Mouse (Mus musculus): Measurements from ENCODE around the gene Fzd9. TPM values are rescaled to one million over a fixed set of nuclear protein-coding genes. Genes with fewer than 3 reads are reported as not detected.

The Fzd9 gene
- total RNA-seq, 1 experiment = 9.4 TPM

DNA sequence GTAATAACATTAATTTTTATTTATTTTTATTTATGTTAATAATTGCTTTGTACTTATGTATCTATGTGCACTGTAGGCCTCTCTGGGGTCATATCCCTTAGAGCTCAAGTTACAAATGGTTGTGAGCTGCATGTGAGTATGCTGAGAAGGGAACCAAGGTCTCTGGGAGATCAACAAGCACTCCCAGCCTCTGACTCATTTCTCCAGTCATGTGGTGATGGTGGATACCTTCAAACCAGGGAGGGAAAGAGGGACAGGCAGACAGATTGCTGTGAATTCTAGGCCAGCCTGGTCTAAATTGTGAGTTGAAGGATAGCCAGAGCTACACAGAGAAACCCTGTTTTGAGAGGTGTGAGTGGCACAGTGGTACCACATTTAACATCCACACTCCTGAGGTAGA lies 30.1 kb downstream of the Fzd9 start:
- H3K36me3 ChIP-seq (ENCODE audit: control insufficient read depth, insufficient read depth, low read length, poor library complexity, severe bottlenecking) = peaks cover 45% of the 10 kb centered on the region
- H3K9me3 ChIP-seq (ENCODE audit: control insufficient read depth, insufficient read depth, low read depth, low read length) = no peaks in the 10 kb centered on the region
- no peak overlapping the region for H3K4me3 ChIP-seq (ENCODE audit: insufficient read depth in 1 of 2, low read depth in 1 of 2, low read length in 2 of 2, poor library complexity in 1 of 2, severe bottlenecking in 1 of 2)
- TF ChIP-seq ZC3H11A (IDR thresholded peaks at IDR 0.05; ENCODE audit: borderline replicate concordance, low read depth, low read length) (no peak), CHD2 (IDR thresholded peaks at IDR 0.05; ENCODE audit: low read depth, low read length) (no peak), HCFC1 (IDR thresholded peaks at IDR 0.05; ENCODE audit: borderline replicate concordance, insufficient read depth, low read length) (no peak), MAFK (IDR thresholded peaks at IDR 0.05; ENCODE audit: insufficient read depth, low read depth, low read length) (no peak), ZNF384 (IDR thresholded peaks at IDR 0.05; ENCODE audit: low read depth, low read length) (no peak)
- peaks cover 0 to 7% of the 10 kb centered on the region in 2 experiments; a peak in 2 of 4 replicates for H3K4me1 ChIP-seq (ENCODE audit: control insufficient read depth in 2 of 2, insufficient read depth in 2 of 2, low read length in 2 of 2, poor library complexity in 1 of 2)
- H3K9ac ChIP-seq (ENCODE audit: insufficient read depth, low read depth, low read length, poor library complexity, severe bottlenecking) = no peak overlapping the region
- H3K27ac ChIP-seq (ENCODE audit: insufficient read depth, low read depth, low read length, poor library complexity, severe bottlenecking) = no peak overlapping the region
- no peak for DNase-seq (ENCODE audit: low read depth, low spot score)
- in situ Hi-C loops (cut with MboI; ENCODE audit: low sequenced_read_pairs in 2 of 2, unreplicated experiment in 2 of 2) = no loop called here

DNA sequence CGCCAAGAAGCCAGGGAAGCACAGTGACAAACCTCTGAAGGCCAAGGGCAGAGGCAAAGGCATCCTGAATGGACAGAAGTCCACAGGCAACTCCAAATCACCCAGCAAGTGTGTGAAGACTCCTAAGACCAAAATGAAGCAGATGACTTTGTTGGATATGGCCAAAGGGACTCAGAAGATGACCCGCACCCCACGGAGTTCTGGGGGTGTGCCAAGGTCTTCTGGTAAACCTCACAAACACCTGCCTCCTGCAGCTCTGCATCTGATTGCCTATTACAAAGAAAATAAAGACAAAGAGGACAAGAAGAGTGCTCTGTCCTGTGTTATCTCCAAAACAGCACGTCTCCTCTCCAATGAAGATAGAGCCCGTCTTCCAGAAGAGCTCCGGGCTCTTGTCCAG lies 34.2 kb downstream of the Fzd9 start:
- no peak overlapping the region for H3K9ac ChIP-seq (ENCODE audit: insufficient read depth, low read depth, low read length, poor library complexity, severe bottlenecking)
- no peak for TF ChIP-seq ZNF384 (IDR thresholded peaks at IDR 0.05; ENCODE audit: low read depth, low read length)
- no peaks in the 10 kb centered on the region for H3K4me1 ChIP-seq (ENCODE audit: control insufficient read depth in 2 of 2, insufficient read depth in 2 of 2, low read length in 2 of 2, poor library complexity in 1 of 2)
- DNase-seq (ENCODE audit: low read depth, low spot score) = no peak
- no peak overlapping the region for H3K4me3 ChIP-seq (ENCODE audit: insufficient read depth in 1 of 2, low read depth in 1 of 2, low read length in 2 of 2, poor library complexity in 1 of 2, severe bottlenecking in 1 of 2)
- in situ Hi-C loops (cut with MboI; ENCODE audit: low sequenced_read_pairs in 2 of 2, unreplicated experiment in 2 of 2) = no loop called here
- no peak overlapping the region for H3K27ac ChIP-seq (ENCODE audit: insufficient read depth, low read depth, low read length, poor library complexity, severe bottlenecking)
- peaks cover 50% of the 10 kb centered on the region for H3K36me3 ChIP-seq (ENCODE audit: control insufficient read depth, insufficient read depth, low read length, poor library complexity, severe bottlenecking)
- H3K9me3 ChIP-seq (ENCODE audit: control insufficient read depth, insufficient read depth, low read depth, low read length) = no peaks in the 10 kb centered on the region

DNA sequence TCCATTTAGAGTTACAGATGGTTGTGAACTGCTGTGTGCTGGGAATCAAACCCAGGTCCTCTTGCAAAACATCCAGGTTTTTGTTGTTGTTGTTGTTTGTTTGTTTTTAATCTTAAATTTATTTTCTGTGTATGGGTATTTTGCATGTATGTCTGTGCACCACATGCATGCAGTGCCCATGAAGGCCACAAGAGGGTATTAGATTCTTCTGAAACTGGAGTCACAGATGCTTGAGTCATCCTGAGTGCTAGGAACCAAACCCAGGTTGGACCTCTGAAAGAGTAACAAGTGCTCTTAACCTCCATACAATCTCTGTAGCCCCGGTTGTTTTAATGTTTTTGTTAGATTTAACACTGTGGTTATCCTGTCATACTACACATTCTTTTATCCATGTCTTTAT lies 42.8 kb downstream of the Fzd9 start:
- TF ChIP-seq HCFC1 (IDR thresholded peaks at IDR 0.05; ENCODE audit: borderline replicate concordance, insufficient read depth, low read length) = no peak
- no peak overlapping the region for H3K27ac ChIP-seq (ENCODE audit: insufficient read depth, low read depth, low read length, poor library complexity, severe bottlenecking)
- no peaks in the 10 kb centered on the region for H3K9me3 ChIP-seq (ENCODE audit: control insufficient read depth, insufficient read depth, low read depth, low read length)
- in situ Hi-C loops (cut with MboI; ENCODE audit: low sequenced_read_pairs in 2 of 2, unreplicated experiment in 2 of 2) = no loop called here
- DNase-seq (ENCODE audit: low read depth, low spot score) = peak; percentile 34
- H3K36me3 ChIP-seq (ENCODE audit: control insufficient read depth, insufficient read depth, low read length, poor library complexity, severe bottlenecking) = peaks cover 33% of the 10 kb centered on the region
- H3K4me1 ChIP-seq (ENCODE audit: control insufficient read depth in 2 of 2, insufficient read depth in 2 of 2, low read length in 2 of 2, poor library complexity in 1 of 2) = no peaks in the 10 kb centered on the region
- H3K9ac ChIP-seq (ENCODE audit: insufficient read depth, low read depth, low read length, poor library complexity, severe bottlenecking) = no peak overlapping the region
- no peak overlapping the region for H3K4me3 ChIP-seq (ENCODE audit: insufficient read depth in 1 of 2, low read depth in 1 of 2, low read length in 2 of 2, poor library complexity in 1 of 2, severe bottlenecking in 1 of 2)

DNA sequence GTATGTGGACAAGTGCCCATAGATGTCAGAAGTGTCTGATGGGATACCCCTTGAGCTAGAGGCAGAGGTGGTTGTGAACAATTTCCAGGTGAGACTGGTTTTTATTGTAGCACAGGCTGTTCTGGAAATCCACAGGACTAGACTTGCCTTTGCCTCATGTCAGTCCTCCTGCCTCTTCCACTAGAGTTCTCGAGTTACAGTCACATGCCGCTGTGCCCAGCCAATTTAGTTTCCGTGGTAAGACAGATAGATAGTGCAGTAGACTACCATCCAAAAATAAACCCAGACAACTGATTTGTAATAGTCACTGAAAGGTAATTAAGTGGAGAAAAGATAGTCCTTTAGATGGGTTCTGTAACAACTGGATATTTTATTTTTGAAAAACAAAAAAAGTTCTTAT lies 48.3 kb downstream of the Fzd9 start:
- H3K4me1 ChIP-seq (ENCODE audit: control insufficient read depth in 2 of 2, insufficient read depth in 2 of 2, low read length in 2 of 2, poor library complexity in 1 of 2) = no peaks in the 10 kb centered on the region
- no peak overlapping the region for H3K9ac ChIP-seq (ENCODE audit: insufficient read depth, low read depth, low read length, poor library complexity, severe bottlenecking)
- H3K36me3 ChIP-seq (ENCODE audit: control insufficient read depth, insufficient read depth, low read length, poor library complexity, severe bottlenecking) = peaks cover 17% of the 10 kb centered on the region
- no peak overlapping the region for H3K4me3 ChIP-seq (ENCODE audit: insufficient read depth in 1 of 2, low read depth in 1 of 2, low read length in 2 of 2, poor library complexity in 1 of 2, severe bottlenecking in 1 of 2)
- no peak for TF ChIP-seq ZNF384 (IDR thresholded peaks at IDR 0.05; ENCODE audit: low read depth, low read length)
- in situ Hi-C loops (cut with MboI; ENCODE audit: low sequenced_read_pairs in 2 of 2, unreplicated experiment in 2 of 2) = no loop called here
- DNase-seq (ENCODE audit: low read depth, low spot score) = no peak
- H3K27ac ChIP-seq (ENCODE audit: insufficient read depth, low read depth, low read length, poor library complexity, severe bottlenecking) = no peak overlapping the region
- H3K9me3 ChIP-seq (ENCODE audit: control insufficient read depth, insufficient read depth, low read depth, low read length) = no peaks in the 10 kb centered on the region

Other genes with a start within 250 kb of the Fzd9 start
- gene Abhd11, start 242.1 kb downstream of the Fzd9 start, total RNA-seq (2012; rRNA removed) = 64.8 and 105 TPM in 2 replicates
- 9.5 and 14.6 TPM in 2 replicates for gene Stx1a, start 227.7 kb downstream of the Fzd9 start, total RNA-seq (2012; rRNA removed)
- gene Dnajc30, start 187.0 kb downstream of the Fzd9 start, total RNA-seq (2012; rRNA removed) = 6.2 and 8.3 TPM in 2 replicates
- gene Bud23, start 186.3 kb downstream of the Fzd9 start, total RNA-seq (2012; rRNA removed) = 110 and 112 TPM in 2 replicates
- gene Vps37d, start 173.0 kb downstream of the Fzd9 start, total RNA-seq (2012; rRNA removed) = 2.0 and 3.0 TPM in 2 replicates
- 7.6 and 11.7 TPM in 2 replicates for gene Mlxipl, start 161.3 kb downstream of the Fzd9 start, total RNA-seq (2012; rRNA removed)
- 49.6 and 99.0 TPM in 2 replicates for gene Tbl2, start 101.6 kb downstream of the Fzd9 start, total RNA-seq (2012; rRNA removed)
- gene Bcl7b, start 82.9 kb downstream of the Fzd9 start, total RNA-seq (2012; rRNA removed) = 15.0 and 17.5 TPM in 2 replicates
- 63.1 and 70.1 TPM in 2 replicates for gene Baz1b, start 64.0 kb downstream of the Fzd9 start, total RNA-seq (2012; rRNA removed)
- 6.4 and 20.1 TPM in 2 replicates for gene Fkbp6, start 98.8 kb upstream of the Fzd9 start, total RNA-seq (2012; rRNA removed)
- 0.11 TPM in 1 of 2 replicates, not detected in the other for gene Trim50, start 102.1 kb upstream of the Fzd9 start, total RNA-seq (2012; rRNA removed)
- gene Nsun5, start 118.7 kb upstream of the Fzd9 start, total RNA-seq (2012; rRNA removed) = 40.2 and 54.5 TPM in 2 replicates
- 36.4 and 39.1 TPM in 2 replicates for gene Pom121, start 143.3 kb upstream of the Fzd9 start, total RNA-seq (2012; rRNA removed)